Mouse (Mus musculus): ENCODE measurements around the gene Cops8. TPM values are rescaled to one million over a fixed set of nuclear protein-coding genes. Genes with fewer than 3 reads are reported as not detected.

Gene Cops8
- polyA plus RNA-seq, 1 experiment from 2014 or later, result 199 TPM

DNA sequence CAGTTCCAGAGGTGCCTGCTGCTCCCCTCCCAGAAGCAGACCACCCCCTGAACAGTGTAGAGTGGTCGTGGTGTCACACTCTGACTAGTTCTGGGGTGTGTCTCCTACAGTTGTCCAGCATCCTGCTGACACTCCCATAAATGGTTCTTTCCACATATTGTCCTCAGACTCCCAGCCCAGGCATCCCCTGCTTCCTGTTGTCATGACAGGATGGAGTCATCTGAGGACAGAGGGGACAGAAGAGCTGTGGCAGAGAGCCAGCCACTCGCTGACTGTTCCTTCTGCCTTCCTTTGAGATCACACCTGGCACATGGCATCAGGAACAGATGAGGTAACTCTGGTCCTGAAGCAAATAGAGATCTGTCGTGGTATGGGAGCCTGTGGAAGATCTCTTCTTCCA lies 3.6 kb upstream of the Cops8 start:
- H3K4me1 ChIP-seq, result peaks cover 8% of the 10 kb centered on the region
- H3K27ac ChIP-seq (replicated peaks), result no peak overlapping the region
- WGBS, result 57% methylated on average over 3 of the region's 3 CpGs
- no peak for DNase-seq (ENCODE audit: low spot score)
- no peak overlapping the region for H3K4me3 ChIP-seq
- no peaks in the 10 kb centered on the region; the same call in 1 of the 2 replicates for H3K9me3 ChIP-seq (replicated peaks)
- H3K27me3 ChIP-seq (ENCODE audit: low read depth, poor library complexity, severe bottlenecking), result no peaks in the 10 kb centered on the region
- H3K36me3 ChIP-seq, result no peaks in the 10 kb centered on the region

DNA sequence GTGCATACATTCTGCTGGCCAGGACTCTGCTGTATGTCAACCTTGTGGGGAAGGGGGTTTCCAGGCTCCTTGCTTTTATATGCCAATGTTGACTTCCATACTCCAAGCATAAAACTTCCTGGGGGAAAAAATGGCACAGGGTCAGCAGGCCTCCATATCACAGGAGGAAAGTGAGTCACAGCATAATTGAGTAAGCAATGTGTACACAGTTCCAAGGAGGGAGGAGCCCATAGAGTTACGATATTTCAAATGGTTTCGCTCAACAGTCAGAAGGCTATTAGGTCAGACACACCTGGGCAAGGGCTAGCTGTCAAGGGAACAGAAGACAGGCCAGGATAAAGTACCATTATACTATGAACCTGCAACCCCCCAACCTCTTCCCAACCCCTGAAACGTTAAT lies 1.7 kb upstream of the Cops8 start:
- no peak overlapping the region for H3K4me3 ChIP-seq
- DNase-seq (ENCODE audit: low spot score), result no peak
- no peaks in the 10 kb centered on the region for H3K9me3 ChIP-seq (replicated peaks)
- H3K27me3 ChIP-seq (ENCODE audit: low read depth, poor library complexity, severe bottlenecking), result no peaks in the 10 kb centered on the region
- 79% methylated on average over 3 of the region's 3 CpGs for whole genome bisulfite sequencing
- H3K4me1 ChIP-seq, result peaks cover 14% of the 10 kb centered on the region
- H3K27ac ChIP-seq (replicated peaks), result no peak overlapping the region
- peaks cover 9% of the 10 kb centered on the region for H3K36me3 ChIP-seq

DNA sequence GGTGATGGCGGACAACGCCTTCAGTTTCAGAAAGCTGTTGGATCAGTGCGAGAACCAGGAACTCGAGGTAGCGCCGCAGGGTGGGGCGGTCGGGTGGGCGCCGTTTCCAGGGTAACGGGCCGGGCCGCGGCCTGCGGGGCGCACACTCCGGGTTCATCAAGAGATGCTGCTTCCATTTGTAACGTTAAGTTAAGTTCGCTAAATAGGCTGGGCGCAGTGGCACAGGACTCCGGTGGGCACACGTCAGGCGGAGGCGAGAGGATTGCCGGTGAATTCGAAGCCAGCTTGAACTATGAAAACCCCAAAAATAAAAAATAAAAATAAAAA lies 743 bp downstream of the Cops8 start:
- H3K27me3 ChIP-seq (ENCODE audit: low read depth, poor library complexity, severe bottlenecking), result no peaks in the 10 kb centered on the region
- H3K4me1 ChIP-seq, result peaks cover 14% of the 10 kb centered on the region
- peaks cover 33% of the 10 kb centered on the region for H3K36me3 ChIP-seq
- WGBS, result under 1% methylated on average over 26 of the region's 26 CpGs
- DNase-seq (ENCODE audit: low spot score), result no peak
- H3K9me3 ChIP-seq (replicated peaks), result no peaks in the 10 kb centered on the region
- peak overlapping the region; percentile 65 for H3K4me3 ChIP-seq
- H3K27ac ChIP-seq (replicated peaks), result peak overlapping the region; percentile 82

DNA sequence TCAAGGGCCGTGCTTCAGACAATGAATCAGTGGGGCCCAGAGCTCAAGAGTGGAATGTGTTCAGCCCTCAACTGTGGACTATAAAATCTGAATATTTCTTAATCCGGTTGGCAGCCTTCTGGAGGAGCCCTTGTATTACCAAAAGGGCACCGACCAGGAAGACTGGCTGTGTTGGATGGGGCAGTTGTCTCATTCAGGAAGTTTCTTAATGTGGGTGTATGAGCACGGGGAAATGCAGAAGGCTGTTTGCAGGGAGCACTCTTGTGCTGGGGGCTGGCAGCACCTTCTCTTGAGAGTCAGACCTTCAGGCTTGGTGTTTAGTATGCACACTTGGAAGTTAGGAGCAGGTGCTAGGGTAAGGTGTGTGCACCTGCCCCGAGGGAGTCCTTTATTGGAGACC lies 6.6 kb downstream of the Cops8 start:
- WGBS, result 92% methylated on average over 5 of the region's 5 CpGs
- no peak for DNase-seq (ENCODE audit: low spot score)
- H3K27me3 ChIP-seq (ENCODE audit: low read depth, poor library complexity, severe bottlenecking), result no peaks in the 10 kb centered on the region
- no peaks in the 10 kb centered on the region for H3K9me3 ChIP-seq (replicated peaks)
- H3K27ac ChIP-seq (replicated peaks), result no peak overlapping the region
- H3K36me3 ChIP-seq, result peaks cover 91% of the 10 kb centered on the region
- peaks cover 4% of the 10 kb centered on the region; the same call in 1 of the 2 replicates for H3K4me1 ChIP-seq
- no peak overlapping the region for H3K4me3 ChIP-seq

DNA sequence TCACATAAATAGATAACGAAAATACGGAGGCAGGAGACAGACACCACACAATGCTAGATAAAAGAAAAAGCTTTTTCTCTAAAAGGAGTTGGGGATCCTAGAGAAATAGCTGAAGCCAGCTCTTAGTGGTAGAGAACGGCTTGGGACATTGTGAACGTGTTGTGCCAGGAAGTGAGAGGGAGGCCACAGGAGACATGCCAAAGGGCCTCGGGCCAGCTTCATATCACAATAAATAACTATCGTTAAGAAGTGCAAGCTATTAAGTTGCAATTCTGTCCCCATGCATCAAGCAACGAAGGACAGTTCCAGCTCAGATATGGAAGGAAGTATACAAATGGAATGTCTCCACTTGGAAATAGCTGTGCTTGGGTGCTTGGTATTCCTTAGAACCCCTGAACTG lies 14.5 kb downstream of the Cops8 start:
- WGBS, result 94% methylated on average over 7 of the region's 7 CpGs
- H3K9me3 ChIP-seq (replicated peaks), result no peaks in the 10 kb centered on the region
- H3K4me1 ChIP-seq, result no peaks in the 10 kb centered on the region
- no peaks in the 10 kb centered on the region for H3K27me3 ChIP-seq (ENCODE audit: low read depth, poor library complexity, severe bottlenecking)
- no peak overlapping the region for H3K27ac ChIP-seq (replicated peaks)
- DNase-seq (ENCODE audit: low spot score), result no peak
- peaks cover 35% of the 10 kb centered on the region for H3K36me3 ChIP-seq
- no peak overlapping the region for H3K4me3 ChIP-seq

DNA sequence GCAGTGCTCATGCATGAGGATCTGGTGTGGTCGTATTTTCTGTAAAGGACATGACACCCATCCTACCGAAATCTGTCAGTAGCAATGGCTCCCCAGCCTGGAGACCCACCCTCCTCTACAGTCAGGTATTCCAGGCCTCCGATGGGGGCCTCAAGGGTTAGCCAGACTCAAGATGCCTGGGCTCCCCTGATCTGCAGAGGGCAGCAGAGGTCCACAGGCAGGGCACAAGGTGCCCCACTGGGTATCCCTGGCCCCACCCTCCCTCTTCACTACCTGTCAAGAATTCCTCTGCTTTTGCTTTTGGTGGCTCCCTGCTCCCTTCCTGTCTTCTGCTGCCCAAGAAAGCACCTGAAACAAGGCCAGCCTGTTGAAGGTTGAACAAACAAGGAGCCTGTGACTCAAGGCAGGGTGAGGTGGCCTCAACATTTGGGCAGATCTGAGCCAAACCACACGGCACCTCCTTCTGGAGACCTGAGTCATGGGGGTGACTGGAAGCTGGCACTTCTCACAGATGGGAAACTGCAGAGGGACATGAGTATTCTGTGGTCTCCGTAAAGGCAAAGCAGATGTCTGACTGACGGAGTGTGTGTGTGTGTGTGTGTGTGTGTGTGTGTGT lies 30.7 kb downstream of the Cops8 start:
- H3K27me3 ChIP-seq (ENCODE audit: low read depth, poor library complexity, severe bottlenecking), result peaks cover 6% of the 10 kb centered on the region; the same call in 1 of the 2 replicates
- WGBS, result 79% methylated on average over 6 of the region's 6 CpGs
- H3K27ac ChIP-seq (replicated peaks), result no peak overlapping the region
- H3K4me3 ChIP-seq, result no peak overlapping the region
- no peak for DNase-seq (ENCODE audit: low spot score)
- no peaks in the 10 kb centered on the region for H3K36me3 ChIP-seq
- H3K9me3 ChIP-seq (replicated peaks), result no peaks in the 10 kb centered on the region
- H3K4me1 ChIP-seq, result no peaks in the 10 kb centered on the region

DNA sequence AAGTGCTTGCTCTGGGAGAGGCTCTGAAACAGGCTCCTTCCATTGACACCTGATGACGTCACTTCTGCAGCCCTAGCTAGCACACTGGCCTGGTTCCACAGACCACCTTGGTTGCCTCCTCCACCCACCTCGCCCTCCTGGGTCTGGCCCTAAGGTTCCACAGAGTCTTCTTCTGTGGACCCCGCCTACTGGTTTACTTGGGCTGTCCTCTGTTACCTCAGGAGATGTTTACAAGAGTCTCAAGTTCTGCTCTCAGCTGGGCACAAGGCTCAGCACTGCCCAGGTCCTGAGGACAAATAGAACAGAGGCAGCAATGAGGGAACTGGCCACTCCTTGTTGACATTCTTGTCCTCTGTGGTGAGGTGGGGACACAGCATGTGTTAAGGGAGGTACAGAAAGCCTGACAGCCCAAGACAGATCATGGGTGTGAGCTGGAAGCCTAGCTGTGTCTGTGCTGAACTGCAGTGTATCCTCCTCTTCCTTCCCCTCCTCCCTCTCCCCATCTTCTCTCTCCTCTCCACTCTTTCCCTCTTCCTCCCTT lies 31.5 kb downstream of the Cops8 start:
- H3K9me3 ChIP-seq (replicated peaks), result no peaks in the 10 kb centered on the region
- WGBS, result 71% methylated on average over 3 of the region's 3 CpGs
- H3K36me3 ChIP-seq, result no peaks in the 10 kb centered on the region
- no peak overlapping the region for H3K4me3 ChIP-seq
- H3K4me1 ChIP-seq, result no peaks in the 10 kb centered on the region
- H3K27me3 ChIP-seq (ENCODE audit: low read depth, poor library complexity, severe bottlenecking), result peaks cover 6% of the 10 kb centered on the region; the same call in 1 of the 2 replicates
- H3K27ac ChIP-seq (replicated peaks), result no peak overlapping the region
- DNase-seq (ENCODE audit: low spot score), result no peak

DNA sequence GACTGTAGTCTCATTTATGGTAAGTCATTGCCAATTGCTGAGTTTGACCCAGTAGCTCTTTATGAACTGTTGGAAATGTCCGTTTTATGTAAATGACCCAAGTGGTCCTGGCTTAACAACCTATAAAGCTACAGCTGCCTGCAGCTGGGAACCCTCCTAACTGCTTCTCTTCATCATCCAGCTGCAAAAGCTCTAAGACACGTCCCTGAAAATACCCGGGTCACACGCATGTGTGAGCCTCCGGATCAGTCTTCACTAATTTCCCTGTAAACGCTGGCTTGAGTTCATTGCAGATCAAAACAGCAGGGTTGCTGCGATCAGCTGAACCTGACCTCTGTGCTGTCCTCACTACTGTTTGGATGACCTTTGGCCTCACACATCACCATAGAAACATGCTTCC lies 35.6 kb downstream of the Cops8 start:
- Histone ChIP-seq H3K36me3 (no peaks in the 10 kb centered on the region), H3K27me3 (ENCODE audit: low read depth, poor library complexity, severe bottlenecking) (peaks cover 6% of the 10 kb centered on the region; the same call in 1 of the 2 replicates), H3K4me3 (no peak overlapping the region), H3K27ac (replicated peaks) (no peak overlapping the region), H3K4me1 (no peaks in the 10 kb centered on the region), H3K9me3 (replicated peaks) (no peaks in the 10 kb centered on the region)
- 72% methylated on average over 7 of the region's 7 CpGs for WGBS
- DNase-seq (ENCODE audit: low spot score), result no peak

DNA sequence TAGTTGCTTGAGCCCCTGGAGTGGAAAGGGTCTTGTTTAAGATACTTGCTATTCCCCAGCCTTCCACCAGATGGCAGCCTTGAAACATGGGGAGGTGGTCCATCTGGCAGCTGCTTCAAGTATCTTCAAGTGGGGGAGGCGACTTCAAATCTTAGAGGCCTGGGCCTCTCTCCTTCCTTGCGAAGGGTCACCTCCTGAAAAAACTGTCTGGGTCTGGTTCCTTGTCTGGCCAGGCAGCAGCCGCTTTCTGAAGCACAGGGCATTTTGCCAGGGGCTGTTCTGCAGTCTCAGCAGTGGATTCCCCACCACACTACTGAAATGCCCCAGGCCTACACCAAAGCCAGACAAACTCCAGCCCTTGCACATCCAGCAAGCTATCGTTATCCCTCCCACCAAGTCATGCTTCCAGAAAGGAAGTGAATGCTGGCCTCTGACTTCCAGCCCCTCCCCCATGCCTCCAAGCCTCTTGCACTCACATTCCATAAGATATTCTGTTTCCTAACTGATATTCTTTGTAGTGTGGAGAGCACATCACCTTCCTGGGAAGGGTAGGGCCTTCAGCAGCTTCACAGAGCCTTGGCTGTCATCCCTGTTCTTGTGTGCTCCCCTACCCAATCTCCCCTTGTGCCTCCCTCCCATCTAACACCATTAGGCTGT lies 48.1 kb downstream of the Cops8 start:
- Histone ChIP-seq H3K9me3 (replicated peaks) (no peaks in the 10 kb centered on the region), H3K4me3 (no peak overlapping the region), H3K27ac (replicated peaks) (peak overlapping the region; percentile 76), H3K4me1 (peaks cover 10% of the 10 kb centered on the region), H3K27me3 (ENCODE audit: low read depth, poor library complexity, severe bottlenecking) (no peaks in the 10 kb centered on the region), H3K36me3 (no peaks in the 10 kb centered on the region)
- DNase-seq (ENCODE audit: low spot score), result peak; percentile 78
- 16% methylated on average over 4 of the region's 4 CpGs for WGBS

DNA sequence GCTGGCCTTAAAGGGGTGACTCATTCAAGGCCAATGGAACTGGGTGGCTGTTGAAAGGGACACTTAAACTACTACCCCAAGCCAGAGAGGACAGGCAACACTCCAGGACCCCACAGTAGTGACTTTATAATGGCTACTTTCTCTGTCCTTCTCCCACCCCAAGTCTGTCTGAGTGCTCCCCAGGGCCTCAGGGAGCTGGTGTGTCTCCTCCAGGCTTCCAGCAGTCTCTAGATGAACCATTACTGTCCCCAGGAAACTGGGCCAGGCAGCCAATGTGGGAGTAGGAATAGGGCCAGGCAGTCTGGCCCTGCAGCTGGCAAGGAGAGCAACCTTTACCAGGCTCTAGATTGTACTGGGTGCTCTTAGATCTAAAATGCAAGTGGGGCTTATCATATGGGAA lies 49.0 kb downstream of the Cops8 start:
- no peak for DNase-seq (ENCODE audit: low spot score)
- Histone ChIP-seq H3K9me3 (replicated peaks) (no peaks in the 10 kb centered on the region), H3K27ac (replicated peaks) (peak overlapping the region; percentile 76; the same call in 1 of the 2 replicates), H3K4me3 (no peak overlapping the region), H3K27me3 (ENCODE audit: low read depth, poor library complexity, severe bottlenecking) (no peaks in the 10 kb centered on the region), H3K4me1 (peaks cover 10% of the 10 kb centered on the region), H3K36me3 (no peaks in the 10 kb centered on the region)

DNA sequence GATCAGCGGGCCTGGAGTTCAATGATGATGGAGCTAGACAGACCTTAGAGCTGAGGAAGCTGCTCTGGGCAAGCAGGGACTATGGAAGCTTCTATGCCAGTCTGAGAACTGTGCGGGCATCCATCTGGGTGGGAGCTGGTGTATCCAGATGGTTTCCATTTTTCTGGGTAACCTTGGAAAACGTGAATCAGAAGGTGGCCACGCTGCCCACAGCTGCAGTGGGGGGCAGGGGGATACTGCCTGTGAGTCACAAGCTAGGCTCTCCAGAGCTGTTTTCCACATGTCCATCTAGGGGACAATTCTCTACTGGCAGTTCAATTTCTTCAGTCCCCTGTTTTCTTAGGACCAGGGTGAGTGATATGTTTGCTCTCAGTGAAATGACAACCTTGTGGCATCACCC lies 49.8 kb downstream of the Cops8 start:
- H3K27me3 ChIP-seq (ENCODE audit: low read depth, poor library complexity, severe bottlenecking), result no peaks in the 10 kb centered on the region
- no peak for DNase-seq (ENCODE audit: low spot score)
- peaks cover 10% of the 10 kb centered on the region for H3K4me1 ChIP-seq
- H3K9me3 ChIP-seq (replicated peaks), result no peaks in the 10 kb centered on the region
- no peaks in the 10 kb centered on the region for H3K36me3 ChIP-seq
- WGBS, result 78% methylated on average over 4 of the region's 4 CpGs
- no peak overlapping the region for H3K27ac ChIP-seq (replicated peaks)
- no peak overlapping the region for H3K4me3 ChIP-seq

DNA sequence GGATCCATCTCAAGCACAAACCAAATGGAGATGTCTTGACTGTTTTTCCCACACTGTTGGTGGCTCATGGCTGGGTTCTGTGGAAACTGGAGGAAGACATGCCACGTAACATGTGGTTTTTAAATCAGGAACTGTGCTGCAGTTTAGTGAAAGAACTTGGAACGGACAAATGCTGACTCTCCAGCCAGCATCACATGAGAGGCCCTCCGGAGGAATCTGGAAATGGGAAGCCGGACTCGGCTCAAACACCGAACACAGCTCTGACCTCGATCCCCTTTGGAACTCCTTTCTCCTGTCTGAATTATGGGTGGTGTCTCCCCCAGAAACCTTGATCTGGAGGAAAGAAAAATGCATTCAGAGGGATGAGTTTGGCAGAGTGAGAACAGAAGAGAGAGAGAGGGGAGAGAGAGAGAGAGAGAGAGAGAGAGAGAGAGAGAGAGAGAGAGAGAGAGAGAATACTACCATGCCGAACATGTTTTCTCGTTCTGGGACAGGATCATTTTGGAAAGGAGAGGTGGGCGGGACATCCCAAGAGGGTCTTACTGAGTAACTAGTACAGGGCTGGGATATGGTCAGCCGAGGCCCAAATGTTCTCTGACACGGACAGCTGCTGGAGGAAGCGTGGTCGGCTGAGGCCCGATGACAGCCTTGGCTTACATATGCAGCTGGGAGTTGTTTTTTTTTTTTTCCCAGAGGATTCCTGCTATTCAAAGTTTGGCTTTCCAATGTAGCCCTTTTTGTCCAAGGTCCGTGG lies 53.9 kb downstream of the Cops8 start:
- H3K36me3 ChIP-seq, result no peaks in the 10 kb centered on the region
- H3K4me1 ChIP-seq, result no peaks in the 10 kb centered on the region
- H3K4me3 ChIP-seq, result no peak overlapping the region
- no peaks in the 10 kb centered on the region for H3K9me3 ChIP-seq (replicated peaks)
- 91% methylated on average over 16 of the region's 16 CpGs for WGBS
- no peak overlapping the region for H3K27ac ChIP-seq (replicated peaks)
- H3K27me3 ChIP-seq (ENCODE audit: low read depth, poor library complexity, severe bottlenecking), result no peaks in the 10 kb centered on the region
- DNase-seq (ENCODE audit: low spot score), result no peak
